Mouse (Mus musculus) CH12.LX (cell line): Measurements from ENCODE around the gene Map4k3. TPM values are rescaled to one million over a fixed set of nuclear protein-coding genes. Genes with fewer than 3 reads are reported as not detected.

Source experiments
- DNase-seq: peaks from one replicate; pipeline ENCODE4 v3.0.0-alpha.2; 2013; ENCODE audit errors: extremely low read depth
- H3K27ac ChIP-seq: 2 replicates; pipeline ENCODE4 v1.5.1; 2012; ENCODE audit warnings: low read depth, mild to moderate bottlenecking, control low read depth, moderate library complexity; ENCODE audit not compliant: insufficient read depth
- H3K27me3 ChIP-seq: replicated peaks from 2 replicates; pipeline ENCODE3; 2012; ENCODE audit warnings: inconsistent platforms
- H3K36me3 ChIP-seq, 2 experiments: replicated peaks in 1 of 2; 2 replicates each; pipeline versions ENCODE3 to v1.6.1; 2012; ENCODE audit warnings: inconsistent platforms in 1 of 2, low read length in 1 of 2, mild to moderate bottlenecking in 1 of 2, mixed read lengths in 1 of 2, moderate library complexity in 1 of 2; ENCODE audit not compliant: control insufficient read depth in 1 of 2, insufficient read depth in 1 of 2
- H3K4me1 ChIP-seq, 2 experiments: 2 replicates each; pipeline ENCODE4 v1.6.1; 2012; ENCODE audit warnings: inconsistent platforms in 1 of 2, moderate library complexity in 1 of 2; ENCODE audit not compliant: insufficient read depth in 2 of 2, control insufficient read depth in 1 of 2
- H3K4me2 ChIP-seq: 2 replicates; pipeline ENCODE4 v1.6.1; 2012; ENCODE audit warnings: low read depth, mild to moderate bottlenecking, control low read depth; ENCODE audit not compliant: poor library complexity, insufficient read depth, severe bottlenecking
- H3K4me3 ChIP-seq, 3 experiments: fragments of 150-350 bp in 1 of 3; sonication (generic) in 1 of 3; replicated peaks in 1 of 3; 2 replicates each; pipeline versions ENCODE3 to v1.5.1; 2011 to 2012; ENCODE audit warnings: low read depth in 2 of 3, low read length in 2 of 3, mild to moderate bottlenecking in 2 of 3, moderate library complexity in 2 of 3, control low read depth in 1 of 3, improper control_type of control experiment in 1 of 3, inconsistent platforms in 1 of 3, mixed read lengths in 1 of 3; ENCODE audit not compliant: poor library complexity in 1 of 3
- H3K79me2 ChIP-seq: replicated peaks from 2 replicates; pipeline ENCODE4 v1.6.1; 2012; ENCODE audit warnings: mild to moderate bottlenecking, moderate library complexity; ENCODE audit not compliant: control insufficient read depth, poor library complexity, insufficient read depth, severe bottlenecking; ENCODE audit errors: extremely low read depth
- H3K9ac ChIP-seq: 2 replicates; pipeline ENCODE4 v1.6.1; 2012; ENCODE audit warnings: low read depth, mild to moderate bottlenecking, control low read depth, moderate library complexity; ENCODE audit not compliant: insufficient read depth
- H3K9me3 ChIP-seq: replicated peaks from 2 replicates; pipeline ENCODE3; 2012; ENCODE audit warnings: low read length, inconsistent platforms, mixed read lengths
- CHD1 ChIP-seq: IDR thresholded peaks from 2 replicates; pipeline ENCODE4 v1.6.1; 2012; ENCODE audit warnings: low read depth, low read length, improper control_type of control experiment, inconsistent platforms
- CTCF ChIP-seq, 2 experiments: IDR thresholded peaks in 1 of 2; conservative IDR thresholded peaks in 1 of 2; 2 replicates each; pipeline ENCODE4 v1.5.1; 2011 to 2012; ENCODE audit warnings: low read depth in 2 of 2, low read length in 2 of 2, improper control_type of control experiment in 1 of 2, inconsistent platforms in 1 of 2, mild to moderate bottlenecking in 1 of 2, moderate library complexity in 1 of 2
- ELF1 ChIP-seq: IDR thresholded peaks from 2 replicates; pipeline ENCODE4 v1.6.1; 2014; ENCODE audit warnings: low read depth, mild to moderate bottlenecking, inconsistent platforms, low read length, improper control_type of control experiment
- EP300 ChIP-seq: IDR thresholded peaks from 2 replicates; pipeline ENCODE4 v1.6.1; 2011; ENCODE audit warnings: low read length, improper control_type of control experiment
- GABPA ChIP-seq: IDR thresholded peaks from 2 replicates; pipeline ENCODE4 v1.6.1; 2012; ENCODE audit warnings: low read depth, low read length, improper control_type of control experiment, inconsistent platforms; ENCODE audit not compliant: insufficient replicate concordance
- JUN ChIP-seq: IDR thresholded peaks from 2 replicates; pipeline ENCODE4 v1.6.1; 2011; ENCODE audit warnings: low read depth, mild to moderate bottlenecking, low read length, improper control_type of control experiment, moderate library complexity; ENCODE audit not compliant: insufficient read depth
- JUND ChIP-seq: conservative IDR thresholded peaks from 2 replicates; pipeline ENCODE4 v1.6.1; 2011; ENCODE audit warnings: low read depth, low read length, improper control_type of control experiment
- MAFK ChIP-seq: IDR thresholded peaks from 2 replicates; pipeline ENCODE4 v1.6.1; 2011; ENCODE audit warnings: low read length, improper control_type of control experiment; ENCODE audit not compliant: insufficient replicate concordance
- MXI1 ChIP-seq: IDR thresholded peaks from 2 replicates; pipeline ENCODE4 v1.6.1; 2011; ENCODE audit warnings: mild to moderate bottlenecking, low read depth, low read length, improper control_type of control experiment
- MYC ChIP-seq: IDR thresholded peaks from 2 replicates; pipeline ENCODE4 v1.6.1; 2011; ENCODE audit warnings: low read depth, mild to moderate bottlenecking, improper control_type of control experiment, low read length
- NRF1 ChIP-seq: IDR thresholded peaks from 2 replicates; pipeline ENCODE4 v1.6.1; 2014; ENCODE audit warnings: low read depth, mild to moderate bottlenecking, inconsistent platforms, low read length, improper control_type of control experiment, moderate library complexity
- PAX5 ChIP-seq: IDR thresholded peaks from 2 replicates; pipeline ENCODE4 v1.6.1; 2012; ENCODE audit warnings: low read length, inconsistent platforms, mixed read lengths
- POLR2A ChIP-seq: IDR thresholded peaks from 2 replicates; pipeline ENCODE4 v1.6.1; 2011; ENCODE audit warnings: low read depth, mild to moderate bottlenecking, improper control_type of control experiment, low read length
- RCOR1 ChIP-seq: conservative IDR thresholded peaks from 2 replicates; pipeline ENCODE4 v1.6.1; 2012; ENCODE audit warnings: low read depth, mild to moderate bottlenecking, inconsistent platforms, low read length, improper control_type of control experiment
- SIN3A ChIP-seq: IDR thresholded peaks from 2 replicates; pipeline ENCODE4 v1.6.1; 2012; ENCODE audit warnings: low read length, improper control_type of control experiment, inconsistent platforms
- SMC3 ChIP-seq: IDR thresholded peaks from 2 replicates; pipeline ENCODE4 v1.6.1; 2011; ENCODE audit warnings: low read depth, low read length, improper control_type of control experiment
- USF2 ChIP-seq: conservative IDR thresholded peaks from 2 replicates; pipeline ENCODE4 v1.6.1; 2011; ENCODE audit warnings: low read depth, low read length, improper control_type of control experiment
- ZC3H11A ChIP-seq: IDR thresholded peaks from 2 replicates; pipeline ENCODE4 v1.6.1; 2012; ENCODE audit warnings: low read depth, mild to moderate bottlenecking, inconsistent platforms, low read length, improper control_type of control experiment
- ZKSCAN1 ChIP-seq: IDR thresholded peaks from 2 replicates; pipeline ENCODE4 v1.6.1; 2012; ENCODE audit warnings: low read depth, inconsistent platforms, low read length, improper control_type of control experiment, borderline replicate concordance
- dilution Hi-C: fragments of 300-500 bp; cut with MboI; formaldehyde crosslinking; loops from 2 replicates; pipeline ENCODE4 v1.14.3; 2020; ENCODE audit warnings: low sequenced_read_pairs; ENCODE audit not compliant: extremely low pct_unique_long_range_greater_than_20kb, extremely low pct_ligation_motif_present
- in situ Hi-C: fragments of 300-500 bp; cut with MboI; formaldehyde crosslinking; loops from 3 replicates; pipeline ENCODE4 v1.14.3; 2019; ENCODE audit warnings: low sequenced_read_pairs, low pct_ligation_motif_present, low pct_unique_long_range_greater_than_20kb, mixed read lengths
- polyA plus RNA-seq: library from polyadenylated mRNA; unstranded; fragments of >175 nt; gene quantifications from 2 replicates; pipeline ENCODE4 v1.2.1, GENCODE M21; 2012; ENCODE audit warnings: low read depth; ENCODE audit not compliant: insufficient read length
- total RNA-seq, 2 experiments: library from RNA; depleted of rRNA; stranded (reverse); fragments of 300-350 nt in 1 of 2; fragments of >200 nt in 1 of 2; gene quantifications; 2 replicates each; pipeline ENCODE4 v1.2.3; 2012 to 2014

Map4k3 gene
- total and polyA plus RNA-seq, 3 experiments = 2.7 to 4.3 (median 3.2) TPM

DNA sequence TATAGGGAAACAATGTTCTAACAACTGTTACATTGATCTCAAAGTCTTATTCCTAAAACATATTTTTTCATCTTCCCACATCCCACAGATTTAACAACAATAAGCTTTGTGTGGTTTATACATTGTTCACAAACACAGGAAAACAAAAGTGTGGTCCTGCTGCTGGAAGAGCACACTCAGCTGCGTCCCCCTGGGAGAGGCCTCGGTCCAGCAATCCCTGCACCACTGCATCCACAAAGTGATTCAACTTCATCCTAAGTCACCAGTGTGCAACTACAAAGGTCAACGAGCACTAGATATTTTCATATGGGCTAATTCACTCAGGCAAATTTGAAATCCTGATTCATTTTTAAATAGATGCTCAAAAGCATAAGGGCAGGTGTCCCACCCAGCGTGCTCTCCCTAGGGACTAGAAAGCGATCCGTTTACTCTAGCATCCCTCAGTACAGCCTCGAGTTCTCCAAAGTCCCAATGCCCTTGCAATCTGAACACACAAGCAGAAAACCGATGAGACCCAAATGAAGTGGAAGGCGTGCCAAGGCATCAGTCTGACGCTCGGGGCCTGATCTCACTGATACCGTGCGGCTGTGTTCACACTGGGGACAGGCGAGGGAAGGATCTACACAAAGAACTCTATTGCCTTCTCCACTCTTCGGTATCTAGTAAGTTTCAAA is 67.4 kb downstream of the Map4k3 start:
- H3K4me2 ChIP-seq = no peak overlapping the region
- no peaks in the 10 kb centered on the region for H3K79me2 ChIP-seq
- no peaks in the 10 kb centered on the region for H3K9me3 ChIP-seq
- H3K4me3 ChIP-seq = no peak overlapping the region
- peaks cover 0 to 8% of the 10 kb centered on the region in 2 experiments; a peak in 2 of 4 replicates for H3K4me1 ChIP-seq
- no peaks in the 10 kb centered on the region for H3K27me3 ChIP-seq
- no peak overlapping the region for H3K9ac ChIP-seq
- no peak overlapping the region for H3K27ac ChIP-seq
- in situ Hi-C loops = no loop called here
- TF ChIP-seq USF2 = no peak
- TF ChIP-seq GABPA = no peak
- TF ChIP-seq PAX5 = no peak
- TF ChIP-seq ZC3H11A = no peak
- TF ChIP-seq MXI1 = no peak
- no peak for TF ChIP-seq ELF1
- TF ChIP-seq CHD1 = no peak
- no peak for TF ChIP-seq CTCF (conservative IDR thresholded peaks at IDR 0.05 in 1 of 2, IDR thresholded peaks at IDR 0.05 in 1 of 2; ENCODE audit: low read depth in 2 of 2, low read length in 2 of 2)
- TF ChIP-seq NRF1 = no peak
- dilution Hi-C loops = no loop called here
- no peak for DNase-seq
- H3K36me3 ChIP-seq = peaks cover 0 to 2% of the 10 kb centered on the region in 2 experiments

- in situ Hi-C loops (no loop called here), dilution Hi-C loops (no loop called here)
- no peaks in the 10 kb centered on the region for H3K9me3 ChIP-seq
- no peak overlapping the region for H3K9ac ChIP-seq
- H3K36me3 ChIP-seq = peaks cover 0 to 3% of the 10 kb centered on the region in 2 experiments
- H3K4me1 ChIP-seq = peaks cover 0 to 8% of the 10 kb centered on the region in 2 experiments; a peak in 2 of 4 replicates
- TF ChIP-seq SMC3 (no peak), ZKSCAN1 (no peak), JUND (no peak), POLR2A (no peak), PAX5 (no peak), MAFK (no peak), MYC (no peak), EP300 (no peak), USF2 (no peak), GABPA (no peak), SIN3A (no peak), JUN (no peak), RCOR1 (no peak)
- H3K4me2 ChIP-seq = no peak overlapping the region
- H3K4me3 ChIP-seq = no peak overlapping the region
- no peak for DNase-seq
- H3K79me2 ChIP-seq = no peaks in the 10 kb centered on the region
- H3K27me3 ChIP-seq = no peaks in the 10 kb centered on the region
- H3K27ac ChIP-seq = no peak overlapping the region
Observed at GRCm38 (mm10) chr17:80660234-80660633, 68.1 kb downstream of the Map4k3 start.
